ENCODE assay signal across 8 mouse cellular contexts in genomic region chr5:27790910-27791288, GRCm38 (mm10). TPM values are rescaled to one million over a fixed set of nuclear protein-coding genes. Genes with fewer than 3 reads are reported as not detected.
DNase-seq lines count a peak whose midpoint lies in the region; ATAC-seq and TF ChIP-seq lines count a peak whose summit lies in the region.

No protein-coding gene starts in this region.

- H3K27ac ChIP-seq in forebrain, embryonic 16.5 days (ENCODE audit: low read length): peak overlapping the region; percentile 96
- H3K27ac ChIP-seq in lung, postnatal 0 days (ENCODE audit: low read length): peak overlapping the region; percentile 96

- DNase-seq in G1E (ENCODE audit: low spot score): peak; percentile 57
- DNase-seq in adrenal gland, postnatal 4 days (ENCODE audit: low spot score in 2 of 2): peak; percentile 67 to 73
- peak; percentile 65 for DNase-seq in heart, postnatal 25 days (ENCODE audit: low spot score)
- DNase-seq in layer of hippocampus, adult 18-20 months (ENCODE audit: low spot score in 2 of 2): peak; percentile 39 to 71
- peak; percentile 89 for DNase-seq in lung, postnatal 0 days (ENCODE audit: low spot score)
- peak; percentile 40 for DNase-seq in retina, adult 2 months (ENCODE audit: low read depth, low spot score)
- no peak for DNase-seq in c-Kit-positive CD71-positive TER-119-positive erythroid progenitor cells, embryonic 14.5 days (ENCODE audit: low spot score)

- peaks cover 28% of the 10 kb centered on the region for H3K4me1 ChIP-seq in G1E (ENCODE audit: insufficient read depth, low read depth, low read length)
- H3K4me1 ChIP-seq in forebrain, embryonic 16.5 days (replicated peaks; ENCODE audit: control insufficient read depth, insufficient read depth, low read length): peaks cover 22% of the 10 kb centered on the region
- peaks cover 7% of the 10 kb centered on the region for H3K4me1 ChIP-seq in lung, postnatal 0 days (ENCODE audit: insufficient read depth, low read depth, low read length)

- no peak for TF ChIP-seq CTCF in G1E (IDR thresholded peaks at IDR 0.05; ENCODE audit: low read depth, low read length)
- TF ChIP-seq CTCF in lung, postnatal 0 days (IDR thresholded peaks at IDR 0.05): no peak

- H3K36me3 ChIP-seq in G1E (replicated peaks): peaks cover 43% of the 10 kb centered on the region
- H3K36me3 ChIP-seq in forebrain, embryonic 16.5 days (ENCODE audit: control insufficient read depth, insufficient read depth): peaks cover 16% of the 10 kb centered on the region
- peaks cover 15% of the 10 kb centered on the region for H3K36me3 ChIP-seq in lung, postnatal 0 days (ENCODE audit: insufficient read depth, low read length)

- no peak for TF ChIP-seq EP300 in lung, postnatal 0 days (IDR thresholded peaks at IDR 0.05)

- ATAC-seq in G1E (ENCODE audit: extremely low read depth, insufficient number of reproducible peaks, low FRiP score, poor library complexity, severe bottlenecking): no peak
- ATAC-seq in forebrain, embryonic 16.5 days: peak; percentile 80
- ATAC-seq in lung, postnatal 0 days: peak; percentile 88

- intact Hi-C loops in heart, postnatal 25 days (cut with DNase I): loop anchor here (5.0 to 10.0 kb wide), 2 partner anchors 109 to 304 kb away; no protein-coding TSS in a partner anchor

- peak overlapping the region; percentile 85 for H3K9ac ChIP-seq in forebrain, embryonic 16.5 days (replicated peaks; ENCODE audit: low read depth, low read length)
- peak overlapping the region; percentile 75 for H3K9ac ChIP-seq in lung, postnatal 0 days (replicated peaks; ENCODE audit: low read depth)

- peak overlapping the region; percentile 71 for H3K4me2 ChIP-seq in forebrain, embryonic 16.5 days (ENCODE audit: low read length)
- peak overlapping the region; percentile 72 for H3K4me2 ChIP-seq in lung, postnatal 0 days (replicated peaks; ENCODE audit: low read depth, low read length)

- WGBS in forebrain, embryonic 16.5 days: under 1% methylated on average over 47 of the region's 47 CpGs
- 0% methylated on average over 28 of the region's 47 CpGs for WGBS in lung, postnatal 0 days

- peaks cover 5% of the 10 kb centered on the region for H3K27me3 ChIP-seq in G1E (ENCODE audit: insufficient read depth, low read length)
- no peaks in the 10 kb centered on the region for H3K27me3 ChIP-seq in forebrain, embryonic 16.5 days (replicated peaks; ENCODE audit: control insufficient read depth, insufficient read depth, low read length)
- no peaks in the 10 kb centered on the region for H3K27me3 ChIP-seq in lung, postnatal 0 days (replicated peaks; ENCODE audit: insufficient read depth, low read length)

- H3K9me3 ChIP-seq in G1E (replicated peaks): no peaks in the 10 kb centered on the region
- no peaks in the 10 kb centered on the region for H3K9me3 ChIP-seq in forebrain, embryonic 16.5 days (ENCODE audit: control insufficient read depth, low read length)
- H3K9me3 ChIP-seq in lung, postnatal 0 days (ENCODE audit: low read length): no peaks in the 10 kb centered on the region

- peak overlapping the region; percentile 86 for H3K4me3 ChIP-seq in G1E (ENCODE audit: low read depth, low read length)
- H3K4me3 ChIP-seq in forebrain, embryonic 16.5 days (replicated peaks; ENCODE audit: low read length): peak overlapping the region; percentile 84
- H3K4me3 ChIP-seq in lung, postnatal 0 days (ENCODE audit: low read depth, low read length): peak overlapping the region; percentile 88

RNA-seq across cellular contexts. Expression of gene Paxip1, which starts 0.6 kb away (rescaled TPM):
- total RNA-seq in G1E (2014; fragmentation: Nextera tagmentation) (42.9 and 49.7 TPM in 2 replicates), G1E (2017) (30.5 and 30.8 TPM in 2 replicates)
- 26.4 and 28.5 TPM in 2 replicates for polyA plus RNA-seq in G1E (2012)
- total RNA-seq in adrenal gland, postnatal 4 days (2021): 10 to 100 TPM; 40.2 to 41.5 TPM
- polyA plus RNA-seq in forebrain, embryonic 16.5 days (2015; fragmentation: Nextera tagmentation; extraction: Ambion mirVana): 28.7 and 29.7 TPM in 2 replicates
- 10 to 100 TPM; 14.5 to 17.8 TPM for total RNA-seq in heart, postnatal 25 days (2021)
- 10 to 100 TPM; 45.9 to 51.4 TPM for total RNA-seq in layer of hippocampus, adult 18-20 months (2021)
- polyA plus RNA-seq in lung, postnatal 0 days (2015; fragmentation: Nextera tagmentation; extraction: Ambion mirVana): 10.2 and 10.7 TPM in 2 replicates

RNA-seq across cellular contexts. Expression of gene Htr5a, which starts 51.0 kb away (rescaled TPM):
- total RNA-seq in G1E (2014; fragmentation: Nextera tagmentation): not detected in 2 replicates
- total RNA-seq in G1E (2017): under 0.01 and 0.22 TPM in 2 replicates
- not detected in 2 replicates for polyA plus RNA-seq in G1E (2012)
- under 1 TPM in 1 of 2 experiments, not detected in 1; 0.06 TPM for total RNA-seq in adrenal gland, postnatal 4 days (2021)
- 0.61 and 1.2 TPM in 2 replicates for polyA plus RNA-seq in forebrain, embryonic 16.5 days (2015; fragmentation: Nextera tagmentation; extraction: Ambion mirVana)
- total RNA-seq in heart, postnatal 25 days (2021): not detected
- total RNA-seq in layer of hippocampus, adult 18-20 months (2021): 1 to 10 TPM; 7.4 to 9.1 TPM
- not detected in 2 replicates for polyA plus RNA-seq in lung, postnatal 0 days (2015; fragmentation: Nextera tagmentation; extraction: Ambion mirVana)

Comparison
In these comparisons a context has a peak if more than half of its experiments do, and no peak if none do; other contexts are left out.
1. RNA of gene Htr5a, which starts 51.0 kb away (total RNA-seq): 7.4 to 9.1 TPM in layer of hippocampus, adult 18-20 months; under 0.01 to 0.22 TPM in G1E, 0.06 TPM in adrenal gland, postnatal 4 days and not detected in heart, postnatal 25 days; every median in the first group is over 4 times any median in the second.
2. Peak in every context shown above with its lines, with median percentiles within 50 percentile points of each other: H3K4me3 ChIP-seq.